Mouse (Mus musculus) adrenal gland, adult 8-10 months (tissue): ENCODE data around the gene Hira. TPM values are rescaled to one million over a fixed set of nuclear protein-coding genes. Genes with fewer than 3 reads are reported as not detected.
"Not testable (repeated sequence)": the region's sequence is repeated elsewhere in the genome, so short reads cannot be mapped to it uniquely, and the experiment has no call there.

ENCODE experiments used
- DNase-seq: peaks from one replicate; pipeline ENCODE4 v3.0.0; 2022
- total RNA-seq, 4 experiments: library from RNA; stranded (reverse); gene quantifications; 2 replicates each; pipeline ENCODE4 v1.2.4; 2022

Hira gene
- total RNA-seq, 4 experiments from 2014 or later: 31.8 to 59.1 (median 39.6) TPM

GRCm38 (mm10) chr16:18921771-18922170 is 44.9 kb downstream of the Hira start:
- no peak for DNase-seq

- DNase-seq: no peak
Observed at GRCm38 (mm10) chr16:18927963-18928362, 51.1 kb downstream of the Hira start.

- DNase-seq: no peak
Observed at GRCm38 (mm10) chr16:18938321-18939082, 61.7 kb downstream of the Hira start.

- DNase-seq: no peak
Observed at GRCm38 (mm10) chr16:18943906-18944305, 67.1 kb downstream of the Hira start.

- no peak for DNase-seq
Observed at GRCm38 (mm10) chr16:18948941-18949340, 72.1 kb downstream of the Hira start.

- DNase-seq: no peak
Observed at GRCm38 (mm10) chr16:18950351-18950750, 73.5 kb downstream of the Hira start.

GRCm38 (mm10) chr16:18952813-18953212 is 76.0 kb downstream of the Hira start:
- DNase-seq: no peak

GRCm38 (mm10) chr16:18955070-18955469 is 78.2 kb downstream of the Hira start:
- DNase-seq: no peak

GRCm38 (mm10) chr16:18963486-18963885 is 86.6 kb downstream of the Hira start:
- no peak for DNase-seq

GRCm38 (mm10) chr16:18969420-18970128 is 92.7 kb downstream of the Hira start:
- DNase-seq: no peak

- DNase-seq: no peak
Observed at GRCm38 (mm10) chr16:18970837-18971236, 94.0 kb downstream of the Hira start.

- not testable (repeated sequence) for DNase-seq
Observed at GRCm38 (mm10) chr16:18975665-18976064, 98.8 kb downstream of the Hira start.

- DNase-seq: no peak
Observed at GRCm38 (mm10) chr16:18976315-18976714, 99.5 kb downstream of the Hira start.

GRCm38 (mm10) chr16:18986381-18986780 is 109.5 kb downstream of the Hira start:
- no peak for DNase-seq

GRCm38 (mm10) chr16:18986860-18987259 is 110.0 kb downstream of the Hira start:
- no peak for DNase-seq

- DNase-seq: not testable (repeated sequence)
Observed at GRCm38 (mm10) chr16:19002610-19003389, 126.0 kb downstream of the Hira start.

- no peak for DNase-seq
Observed at GRCm38 (mm10) chr16:19003757-19004156, 126.9 kb downstream of the Hira start.

- DNase-seq: no peak
Observed at GRCm38 (mm10) chr16:19005298-19005697, 128.5 kb downstream of the Hira start.

- no peak for DNase-seq
Observed at GRCm38 (mm10) chr16:19006715-19007114, 129.9 kb downstream of the Hira start.

- not testable (repeated sequence) for DNase-seq
Observed at GRCm38 (mm10) chr16:19007186-19007591, 130.4 kb downstream of the Hira start.

- no peak for DNase-seq
Observed at GRCm38 (mm10) chr16:19010710-19011109, 133.9 kb downstream of the Hira start.

- no peak for DNase-seq
Observed at GRCm38 (mm10) chr16:19013550-19013949, 136.7 kb downstream of the Hira start.

GRCm38 (mm10) chr16:19014650-19015049 is 137.8 kb downstream of the Hira start:
- no peak for DNase-seq
